Mouse (Mus musculus): ENCODE data around the gene AU021092. TPM values are rescaled to one million over a fixed set of nuclear protein-coding genes. Genes with fewer than 3 reads are reported as not detected.
"Not testable (repeated sequence)": the region's sequence is repeated elsewhere in the genome, so short reads cannot be mapped to it uniquely, and the experiment has no call there.

The AU021092 gene
- total RNA-seq (2021): 10 to 100 TPM; 20.4 to 25.4 TPM
- polyA plus RNA-seq (2012; rRNA removed): 24.0 and 26.0 TPM in 2 replicates
- long read RNA-seq, transcript AU021092-201 (8 exons, 1,368 nt): major isoform, 10 of 12 reads
- long read RNA-seq, partial matches to known transcripts: 0 of 12 reads
- long read RNA-seq, other reads (novel, unspliced or antisense): 2 of 12 reads

GRCm38 (mm10) chr16:5222140-5222539 lies at the start of gene AU021092:
Gene AU021092 (minus strand): TSS chr16:5222299.
- peak; percentile 36 for DNase-seq

DNA sequence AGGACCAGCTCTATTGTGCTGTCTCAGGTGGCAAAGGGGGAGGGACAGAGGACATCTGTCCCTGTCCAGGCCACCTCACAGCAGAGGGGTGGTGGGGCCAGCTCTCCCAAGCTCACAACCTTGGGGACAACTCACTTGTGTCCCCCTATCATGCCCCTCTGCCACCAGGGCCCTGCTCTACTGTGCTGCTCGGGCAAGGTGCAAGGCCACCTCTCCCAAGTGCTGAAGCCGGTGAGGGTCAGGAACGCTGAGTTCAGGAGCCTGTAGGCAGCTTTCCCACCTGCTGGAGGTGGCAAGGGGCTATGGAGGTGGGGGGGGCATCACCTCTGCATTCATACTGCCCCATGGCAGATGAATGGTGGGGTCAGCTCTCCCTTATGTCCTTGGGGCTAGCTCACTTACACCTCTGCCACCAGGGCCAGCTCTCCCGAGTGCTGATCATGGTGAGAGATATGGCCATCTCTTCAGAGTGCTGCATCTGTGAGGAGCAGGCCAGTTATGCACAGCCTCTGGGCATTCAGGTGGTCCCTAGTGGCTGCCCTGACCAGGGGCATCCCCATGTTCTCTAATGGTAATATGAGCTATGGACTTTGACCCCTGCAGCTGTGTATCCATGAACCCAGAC lies 49.4 kb upstream of the AU021092 start:
- DNase-seq: no peak

GRCm38 (mm10) chr16:5263926-5264325 lies 41.8 kb upstream of the AU021092 start:
- DNase-seq: no peak

DNA sequence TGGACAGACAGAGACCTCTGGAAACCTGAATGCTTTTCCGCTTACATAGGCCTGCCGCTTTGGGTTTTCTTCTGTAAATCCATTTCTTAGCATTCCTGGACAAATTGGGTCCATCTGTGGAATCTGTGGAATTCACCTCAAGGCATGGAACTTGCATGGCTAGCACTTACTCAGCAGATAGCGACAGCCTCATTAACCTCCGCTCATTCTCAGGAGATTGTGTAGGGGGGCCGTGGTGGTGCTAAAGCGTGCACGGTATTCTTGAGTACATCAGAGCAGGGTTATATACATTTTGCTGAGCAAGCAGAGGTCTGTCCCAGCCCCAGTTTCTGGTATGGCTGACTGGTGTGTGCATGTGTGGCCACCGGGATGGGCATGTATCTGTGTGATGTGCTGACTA lies 41.1 kb upstream of the AU021092 start:
- DNase-seq: no peak

DNA sequence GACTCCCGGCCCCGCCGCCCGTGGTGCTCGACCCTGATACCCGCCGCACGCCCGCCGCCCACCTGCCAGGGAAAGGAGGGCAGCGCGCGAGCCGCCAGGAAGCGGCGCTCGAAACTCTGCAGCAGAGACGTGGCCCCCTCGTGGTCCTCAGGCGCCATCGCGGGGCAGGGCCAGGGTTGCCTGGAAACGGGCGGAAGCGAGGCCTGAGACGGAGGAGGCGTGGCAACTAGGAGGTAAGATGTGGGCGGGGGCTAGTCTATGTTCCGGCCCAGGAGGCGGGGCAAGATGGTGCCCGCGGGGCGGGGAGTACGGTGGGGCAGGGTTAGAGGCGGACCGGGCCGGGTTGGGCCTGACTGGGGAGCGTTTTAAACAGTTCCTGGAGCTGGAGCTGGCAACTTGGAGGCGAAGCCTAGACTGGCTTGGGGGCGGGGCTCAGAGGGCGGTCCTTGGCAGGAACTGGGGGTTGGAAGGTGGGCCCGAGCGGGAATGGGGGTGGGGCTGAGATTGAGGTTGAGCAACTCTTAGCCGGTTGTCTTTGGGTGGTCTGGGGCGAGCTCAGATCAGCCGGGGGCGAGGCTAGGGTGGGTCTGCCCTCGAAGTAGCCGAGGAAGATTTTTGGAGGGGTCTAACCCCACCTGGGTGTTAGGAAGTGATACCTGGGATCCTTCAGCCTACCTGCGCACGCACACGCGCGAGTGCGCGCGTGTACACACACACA lies 33.8 kb upstream of the AU021092 start, which contains the start of gene Eef2kmt:
Eef2kmt (minus strand) TSS at position 205 of the 718 bp plus-strand sequence.
- DNase-seq: peak; percentile 100

DNA sequence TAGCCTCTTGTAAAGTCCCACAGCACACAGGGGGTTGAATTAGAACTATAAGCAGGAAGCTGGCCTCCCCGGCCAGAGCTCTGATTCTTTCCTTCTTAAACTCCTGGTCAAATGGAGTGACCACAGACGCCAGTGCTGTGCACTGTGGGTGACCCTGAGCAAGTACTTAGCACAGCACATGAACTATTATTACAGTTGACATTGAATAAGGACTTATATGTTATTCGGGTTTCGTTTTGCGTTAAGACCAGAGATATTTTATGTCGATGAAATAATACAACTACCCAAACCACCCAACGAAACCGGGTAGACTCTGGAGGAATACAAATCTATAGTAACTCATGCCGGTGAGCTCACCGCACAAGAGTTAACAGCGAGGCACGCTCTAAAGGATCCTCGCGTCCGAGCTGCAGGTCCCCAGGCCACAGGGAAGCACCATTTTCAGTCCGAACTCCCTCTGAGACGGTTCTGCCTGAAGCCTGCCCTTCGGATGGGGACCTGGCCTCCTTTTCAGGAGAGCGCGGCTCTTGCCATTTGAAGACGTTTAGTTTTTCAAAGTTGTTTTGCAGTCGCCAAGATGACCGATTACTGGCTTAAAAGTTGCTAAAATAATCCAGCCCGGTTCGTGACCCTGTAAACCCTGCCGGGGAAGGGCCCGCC lies 33.1 kb upstream of the AU021092 start:
- DNase-seq: peak; percentile 29

- peak; percentile 84 for DNase-seq
These were observed 32.4 kb upstream of the AU021092 start for GRCm38 (mm10) chr16:5254346-5255025.

DNA sequence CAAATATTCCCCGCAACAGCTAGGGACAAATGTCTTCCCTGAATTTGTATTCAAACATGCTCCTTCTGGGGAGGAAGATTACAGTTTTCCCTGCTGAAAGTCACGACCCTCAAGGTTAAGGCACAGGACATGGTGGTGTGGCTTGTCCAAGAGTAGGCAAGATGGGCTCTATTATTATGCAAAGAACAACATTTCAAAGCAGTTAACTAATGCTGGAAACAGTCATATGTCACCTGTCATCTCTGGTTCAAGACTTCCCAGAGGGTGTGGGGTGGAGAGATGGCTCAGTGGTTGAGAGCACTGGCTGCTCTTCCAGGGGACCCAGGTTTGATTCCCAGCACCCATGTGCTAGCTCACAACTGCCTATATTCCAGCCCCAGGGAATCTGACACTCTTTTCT lies 30.2 kb upstream of the AU021092 start:
- DNase-seq: no peak

DNA sequence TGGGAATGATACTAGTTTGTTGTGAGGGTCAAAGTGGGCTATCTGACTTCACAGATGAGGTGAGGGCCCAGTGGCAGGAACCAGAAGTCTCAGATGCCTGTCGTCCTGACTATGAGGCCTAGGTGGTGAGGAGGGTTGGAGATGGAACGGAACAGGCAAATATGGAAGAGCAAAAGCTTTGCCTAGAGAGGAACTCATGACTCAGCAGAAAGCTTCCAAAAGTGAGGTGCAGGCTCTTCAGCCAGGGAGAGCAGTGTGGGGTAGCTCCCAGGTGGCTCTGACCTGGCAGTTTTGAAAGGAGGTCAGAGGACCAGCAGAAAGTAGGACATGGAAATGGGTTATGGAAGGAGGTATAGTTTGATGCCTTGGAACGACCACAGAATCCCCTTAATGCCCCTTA lies 28.8 kb upstream of the AU021092 start:
- DNase-seq: no peak

DNA sequence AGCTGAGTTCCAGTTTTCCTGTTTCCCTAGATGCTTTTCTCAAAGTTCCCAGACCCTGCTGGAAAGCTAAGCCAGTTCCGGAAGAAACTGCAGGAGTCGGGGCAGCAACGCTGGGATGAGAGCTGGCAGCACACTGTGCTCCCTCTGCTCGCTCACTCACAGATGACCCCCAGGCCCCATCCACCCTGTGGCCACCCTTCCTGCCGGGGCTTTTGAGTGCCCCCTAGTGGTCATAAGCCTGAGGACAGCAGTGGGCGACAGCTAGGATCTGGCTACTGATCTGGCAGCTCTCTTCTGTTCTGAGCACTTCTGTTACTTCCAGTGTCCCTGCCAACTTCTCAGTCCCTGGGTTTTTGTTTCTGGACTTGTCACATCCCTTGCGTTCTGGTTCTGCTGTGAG lies 22.3 kb upstream of the AU021092 start:
- DNase-seq: peak; percentile 77

DNA sequence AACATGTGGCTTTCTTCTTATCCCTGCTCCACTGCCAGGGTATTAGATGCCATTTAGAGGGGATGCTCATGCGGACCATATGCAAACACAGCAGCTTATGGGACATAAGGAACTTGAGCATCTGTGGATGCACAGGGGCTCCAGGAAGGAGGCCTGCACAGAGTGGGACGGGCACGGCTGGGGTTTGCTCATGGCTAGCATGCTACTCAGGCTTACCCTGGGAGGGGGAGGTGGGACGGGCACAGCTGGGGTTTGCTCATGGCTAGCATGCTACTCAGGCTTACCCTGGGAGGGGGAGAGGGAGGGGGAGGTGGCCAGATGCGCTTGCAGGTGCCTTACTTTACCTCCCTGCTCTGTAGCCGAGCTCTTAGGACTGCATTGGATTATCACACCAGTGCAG lies 20.8 kb upstream of the AU021092 start:
- DNase-seq: no peak

GRCm38 (mm10) chr16:5242355-5242754 lies 20.3 kb upstream of the AU021092 start:
- no peak for DNase-seq

DNA sequence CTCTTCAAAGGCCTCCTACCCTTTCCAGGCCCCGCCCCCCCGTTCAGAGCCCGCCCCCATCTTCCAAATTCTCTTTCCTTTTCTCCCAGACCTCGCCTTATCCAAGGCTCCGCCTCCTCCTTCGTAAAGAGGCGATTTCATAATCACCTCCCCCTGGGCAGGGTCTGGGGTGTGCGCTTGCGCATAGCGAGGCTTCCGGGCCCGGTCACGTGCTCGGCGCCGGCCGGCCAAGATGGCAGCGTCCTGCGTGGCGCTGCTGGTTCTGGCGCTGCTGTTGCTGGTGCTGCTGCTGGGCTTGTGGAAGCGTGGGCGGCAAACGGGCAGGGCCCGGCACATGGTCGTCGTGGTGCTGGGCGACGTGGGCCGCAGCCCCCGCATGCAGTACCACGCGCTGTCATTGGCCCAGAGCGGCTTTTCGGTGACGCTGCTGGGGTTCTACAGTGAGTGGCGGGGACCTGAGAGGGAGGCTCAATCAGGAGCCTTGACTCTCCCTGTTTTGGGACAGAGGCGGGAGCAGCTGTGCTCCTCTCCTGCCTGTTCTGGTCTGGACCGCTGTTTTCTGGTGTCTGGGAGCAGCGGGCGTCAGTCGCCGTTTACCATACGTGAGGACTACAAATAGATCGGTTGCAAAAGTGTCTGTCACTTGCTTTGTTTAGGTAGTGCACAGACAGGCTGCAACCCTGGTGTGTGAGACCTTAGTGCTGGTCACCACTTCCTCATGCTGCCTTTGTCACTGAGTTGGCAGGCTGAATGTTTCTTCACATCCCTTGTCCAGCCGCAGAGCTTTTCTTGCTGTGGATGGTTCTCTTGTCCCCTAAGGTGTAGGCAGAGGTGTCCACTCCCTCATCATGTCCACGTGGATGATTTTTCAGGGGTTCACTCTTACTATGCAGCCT lies 11.6 kb upstream of the AU021092 start, which contains the start of gene Alg1:
Alg1 (plus strand) TSS at position 204 of the 896 bp plus-strand sequence.
- peak; percentile 95 for DNase-seq

DNA sequence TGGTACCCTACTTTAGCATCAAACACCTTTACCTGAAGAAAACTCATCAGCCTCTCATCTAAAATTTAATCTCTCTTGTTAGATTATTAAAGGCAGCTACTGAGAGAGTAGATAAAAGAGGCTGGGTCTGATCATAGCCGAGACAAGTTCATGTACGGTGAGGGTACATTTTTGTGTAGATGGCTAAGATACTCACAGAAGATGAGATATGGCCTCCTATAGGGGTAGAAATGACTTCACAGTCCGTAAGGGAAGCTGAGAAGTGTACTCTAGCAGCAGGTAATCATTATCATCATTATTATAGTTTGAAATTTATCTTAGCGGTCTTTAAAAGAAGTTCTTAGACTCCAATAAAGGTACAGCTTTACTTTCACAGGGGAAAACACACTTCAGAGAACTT lies 10.9 kb upstream of the AU021092 start:
- DNase-seq: no peak

- DNase-seq: not testable (repeated sequence)
These were observed 6.0 kb upstream of the AU021092 start for GRCm38 (mm10) chr16:5228103-5228502.

GRCm38 (mm10) chr16:5227501-5227900 lies 5.4 kb upstream of the AU021092 start:
- DNase-seq: peak; percentile 16

- DNase-seq: not testable (repeated sequence)
These were observed 4.4 kb upstream of the AU021092 start for GRCm38 (mm10) chr16:5226534-5226933.

DNA sequence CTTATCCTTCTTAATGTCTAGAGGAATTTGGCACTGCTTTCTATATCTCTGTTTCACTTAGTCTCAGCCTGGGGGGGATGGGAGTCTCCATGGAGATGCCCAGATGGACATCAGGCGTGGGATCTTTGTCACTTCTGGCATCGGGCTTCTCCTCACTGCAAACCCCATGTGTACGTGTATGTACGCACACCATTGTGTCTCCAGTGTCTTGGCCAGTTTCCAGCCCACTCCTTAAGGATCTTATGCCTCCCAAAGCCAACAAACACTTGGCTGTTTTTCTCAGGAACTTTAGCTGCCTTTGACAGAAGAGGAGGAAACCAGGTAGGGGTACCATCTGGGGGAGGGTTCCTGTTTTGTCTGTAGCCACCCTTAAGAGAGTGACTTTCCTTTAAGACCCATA lies 696 bp downstream of the AU021092 start:
- DNase-seq: no peak

DNA sequence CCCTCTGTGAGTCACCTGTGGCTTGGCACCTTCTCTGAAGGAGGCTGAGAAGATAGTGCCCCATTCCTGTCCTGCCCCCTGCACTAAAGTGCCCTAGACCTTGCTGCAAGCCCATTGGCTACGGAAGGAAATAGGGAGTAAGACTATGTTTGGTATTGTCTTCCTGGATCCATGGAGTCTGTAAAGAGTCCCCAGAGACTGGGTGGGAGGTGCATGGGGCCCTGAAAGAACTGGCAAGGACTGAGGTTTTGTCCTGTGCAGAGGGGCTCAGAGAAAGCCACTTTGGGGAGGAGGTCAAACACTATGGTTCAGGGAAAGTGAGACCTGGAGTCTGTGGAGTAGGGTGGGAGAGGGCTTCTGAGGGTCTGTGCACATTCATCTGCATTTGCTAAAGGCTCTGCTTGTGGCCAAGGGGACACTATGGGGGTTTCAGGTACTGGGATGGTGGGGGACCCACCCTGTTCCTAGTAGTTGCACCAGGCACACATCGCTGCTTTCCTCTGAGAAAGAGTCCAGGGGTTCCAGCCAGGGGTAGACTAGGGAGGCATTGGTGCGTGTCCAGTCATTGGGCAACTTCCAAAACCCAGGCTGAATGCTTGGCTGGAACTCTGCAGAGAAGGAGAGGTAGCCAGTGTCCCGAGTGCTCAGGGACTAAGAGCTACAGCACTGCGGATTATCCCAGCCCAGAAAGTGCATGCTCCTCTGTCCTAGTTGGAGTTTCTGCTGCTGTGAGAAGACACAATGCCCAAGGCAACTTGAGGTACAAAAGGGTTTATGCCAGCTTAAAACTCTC lies 4.6 kb downstream of the AU021092 start:
- no peak for DNase-seq

DNA sequence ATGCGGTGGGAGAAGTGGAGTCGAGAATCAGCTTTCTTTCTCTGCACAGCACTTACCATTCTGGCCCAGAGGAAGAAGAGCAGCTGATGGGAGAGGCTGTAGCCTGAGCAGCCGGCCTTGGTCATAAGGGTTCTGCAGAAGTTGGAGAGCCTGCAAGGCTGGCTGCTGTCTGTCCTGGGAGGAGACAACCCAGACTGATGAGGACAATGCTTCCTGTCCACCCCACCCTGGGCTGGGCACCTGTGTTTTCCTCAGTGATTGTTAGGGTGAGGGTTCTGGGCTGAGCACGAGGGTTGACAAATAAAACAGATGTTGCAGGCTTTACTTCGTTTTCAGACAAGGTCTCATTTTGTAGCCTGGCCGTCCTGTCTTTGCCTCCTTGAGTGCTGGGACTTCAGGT lies 5.4 kb downstream of the AU021092 start:
- no peak for DNase-seq

All from adrenal gland, adult 2 months (tissue).